Mouse (Mus musculus): ENCODE results near the gene Plekhf1. TPM values are rescaled to one million over a fixed set of nuclear protein-coding genes. Genes with fewer than 3 reads are reported as not detected.

The Plekhf1 gene
- polyA plus RNA-seq, 1 experiment, result 2.7 TPM

DNA sequence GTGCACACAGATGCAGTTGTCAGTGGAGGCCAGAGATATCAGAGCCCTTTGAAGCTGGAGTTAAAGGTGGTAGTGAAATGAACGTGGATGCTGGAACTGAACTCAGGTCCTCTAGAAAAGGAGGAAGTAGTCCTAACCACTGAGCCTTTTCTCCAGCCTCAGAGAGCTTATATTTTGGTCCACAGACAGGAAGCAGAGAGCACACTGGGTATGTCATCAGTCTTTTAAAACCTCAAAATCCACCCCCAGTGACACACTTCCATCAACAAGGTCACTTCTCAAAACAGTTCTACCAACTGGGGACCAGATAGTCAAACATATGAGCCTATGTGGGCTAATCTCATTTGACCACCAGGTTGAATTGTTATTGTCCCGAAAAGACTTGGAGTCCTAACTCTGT, 46.5 kb downstream of the Plekhf1 start:
- Histone ChIP-seq H3K4me3 (ENCODE audit: control insufficient read depth, low read depth, low read length) (no peak overlapping the region), H3K27me3 (ENCODE audit: control insufficient read depth, insufficient read depth, low read length) (no peaks in the 10 kb centered on the region), H3K4me1 (ENCODE audit: control insufficient read depth, insufficient read depth, low read length) (peaks cover 9% of the 10 kb centered on the region), H3K36me3 (ENCODE audit: control insufficient read depth, insufficient read depth, low read length) (no peaks in the 10 kb centered on the region), H3K27ac (ENCODE audit: control insufficient read depth, insufficient read depth, low read depth, low read length) (no peak overlapping the region)
- no peak for TF ChIP-seq CTCF (IDR thresholded peaks at IDR 0.05; ENCODE audit: control insufficient read depth, insufficient read depth, insufficient replicate concordance, low read depth, low read length)
- TF ChIP-seq POLR2A (IDR thresholded peaks at IDR 0.05; ENCODE audit: control insufficient read depth, low read depth, low read length), result no peak

DNA sequence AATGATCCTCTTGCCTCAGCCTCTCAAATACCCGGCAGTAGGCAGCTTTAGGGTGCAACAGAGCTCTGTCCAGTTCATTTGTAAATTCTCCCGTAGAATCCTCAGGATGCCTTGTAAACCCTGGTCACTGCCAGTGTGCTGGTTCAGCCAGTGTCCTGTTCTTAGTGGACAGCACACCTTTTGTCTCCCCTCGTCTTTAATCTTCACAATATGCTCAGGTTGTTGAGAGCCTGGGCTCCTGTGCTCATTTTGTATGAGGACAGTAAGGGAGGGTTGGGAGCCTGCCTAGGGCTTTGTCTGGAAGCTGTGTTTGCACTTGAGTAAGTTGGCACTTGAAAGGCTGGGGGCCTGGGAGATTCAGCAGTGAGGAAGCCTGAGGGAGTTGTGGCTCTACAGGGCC, 47.9 kb downstream of the Plekhf1 start:
- Histone ChIP-seq H3K36me3 (ENCODE audit: control insufficient read depth, insufficient read depth, low read length) (no peaks in the 10 kb centered on the region), H3K27me3 (ENCODE audit: control insufficient read depth, insufficient read depth, low read length) (no peaks in the 10 kb centered on the region), H3K27ac (ENCODE audit: control insufficient read depth, insufficient read depth, low read depth, low read length) (no peak overlapping the region), H3K4me3 (ENCODE audit: control insufficient read depth, low read depth, low read length) (no peak overlapping the region), H3K4me1 (ENCODE audit: control insufficient read depth, insufficient read depth, low read length) (peaks cover 9% of the 10 kb centered on the region)
- TF ChIP-seq CTCF (IDR thresholded peaks at IDR 0.05; ENCODE audit: control insufficient read depth, insufficient read depth, insufficient replicate concordance, low read depth, low read length) (no peak), POLR2A (IDR thresholded peaks at IDR 0.05; ENCODE audit: control insufficient read depth, low read depth, low read length) (no peak)

DNA sequence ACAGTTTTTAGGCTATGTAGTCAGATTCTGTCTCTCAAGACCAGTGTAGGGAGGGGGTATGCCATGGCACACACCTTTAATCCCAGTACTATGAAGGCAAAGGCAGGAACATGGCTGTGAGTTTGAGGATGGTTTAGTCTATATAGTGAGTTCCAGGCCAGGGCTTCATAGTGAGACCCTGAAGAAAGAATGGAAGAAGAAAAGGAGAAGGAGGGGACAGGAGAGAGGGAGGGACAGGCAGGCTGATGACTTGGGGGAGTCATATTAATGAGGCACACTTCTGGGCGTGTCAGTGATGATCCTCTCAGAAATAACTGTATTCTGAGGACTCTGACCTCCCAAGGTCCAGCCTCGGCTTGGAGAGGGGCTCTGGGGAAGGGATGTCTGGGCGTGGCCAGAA, 51.8 kb downstream of the Plekhf1 start:
- Histone ChIP-seq H3K27ac (ENCODE audit: control insufficient read depth, insufficient read depth, low read depth, low read length) (no peak overlapping the region), H3K36me3 (ENCODE audit: control insufficient read depth, insufficient read depth, low read length) (no peaks in the 10 kb centered on the region)

DNA sequence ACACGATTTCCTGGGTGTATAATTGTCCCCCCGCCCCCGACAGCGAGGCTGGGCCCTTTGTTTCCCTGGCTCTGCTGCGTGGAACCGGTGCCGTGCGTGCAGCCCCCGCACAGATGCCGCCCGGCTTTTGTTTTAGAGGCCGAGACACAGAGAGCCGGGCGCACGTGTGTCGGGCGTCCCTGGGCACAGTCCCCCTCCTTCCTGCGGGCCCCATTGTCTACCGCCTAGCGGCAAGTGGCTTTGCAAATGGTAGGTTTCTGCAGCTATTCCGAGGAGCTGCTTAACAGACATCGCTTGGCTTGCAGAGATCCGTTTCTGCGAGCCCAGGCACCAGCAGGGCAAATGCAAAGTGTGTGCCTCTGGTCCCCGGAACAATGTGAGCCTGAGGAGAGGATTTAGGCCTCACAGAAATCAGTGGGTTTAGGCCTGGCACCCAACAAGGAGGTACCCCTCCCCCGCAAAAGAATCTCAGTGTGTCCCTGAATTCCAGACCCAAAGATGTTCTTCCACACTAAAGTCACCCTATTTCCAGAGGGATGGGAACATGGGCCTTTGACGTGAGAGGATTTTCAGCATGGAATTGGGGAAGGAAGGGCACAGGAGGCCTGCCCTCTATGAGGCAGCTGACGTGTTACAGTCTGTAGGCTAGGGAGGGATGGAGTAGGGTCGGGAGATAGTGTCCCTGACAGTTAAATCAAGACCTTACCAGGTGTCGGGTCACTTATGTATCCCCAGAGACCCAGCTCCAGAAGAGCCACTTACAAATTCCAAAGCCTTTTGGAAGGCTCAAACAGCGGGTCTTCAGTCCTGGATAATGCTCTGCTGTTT, 53.3 kb downstream of the Plekhf1 start:
- H3K27me3 ChIP-seq (ENCODE audit: control insufficient read depth, insufficient read depth, low read length), result peaks cover 4% of the 10 kb centered on the region
- TF ChIP-seq POLR2A (IDR thresholded peaks at IDR 0.05; ENCODE audit: control insufficient read depth, low read depth, low read length), result no peak
- no peak for TF ChIP-seq CTCF (IDR thresholded peaks at IDR 0.05; ENCODE audit: control insufficient read depth, insufficient read depth, insufficient replicate concordance, low read depth, low read length)
- H3K36me3 ChIP-seq (ENCODE audit: control insufficient read depth, insufficient read depth, low read length), result no peaks in the 10 kb centered on the region
- H3K4me3 ChIP-seq (ENCODE audit: control insufficient read depth, low read depth, low read length), result peak overlapping the region; percentile 17
- no peak overlapping the region for H3K27ac ChIP-seq (ENCODE audit: control insufficient read depth, insufficient read depth, low read depth, low read length)
- peaks cover 4% of the 10 kb centered on the region; the same call in 1 of the 2 replicates for H3K4me1 ChIP-seq (ENCODE audit: control insufficient read depth, insufficient read depth, low read length)

More for the DNA sequence above, 51.8 kb downstream of the Plekhf1 start:
- H3K4me3 ChIP-seq (ENCODE audit: control insufficient read depth, low read depth, low read length), result no peak overlapping the region
- peaks cover 4% of the 10 kb centered on the region; the same call in 1 of the 2 replicates for H3K4me1 ChIP-seq (ENCODE audit: control insufficient read depth, insufficient read depth, low read length)
- peaks cover 4% of the 10 kb centered on the region for H3K27me3 ChIP-seq (ENCODE audit: control insufficient read depth, insufficient read depth, low read length)
- no peak for TF ChIP-seq CTCF (IDR thresholded peaks at IDR 0.05; ENCODE audit: control insufficient read depth, insufficient read depth, insufficient replicate concordance, low read depth, low read length)
- TF ChIP-seq POLR2A (IDR thresholded peaks at IDR 0.05; ENCODE audit: control insufficient read depth, low read depth, low read length), result no peak

DNA sequence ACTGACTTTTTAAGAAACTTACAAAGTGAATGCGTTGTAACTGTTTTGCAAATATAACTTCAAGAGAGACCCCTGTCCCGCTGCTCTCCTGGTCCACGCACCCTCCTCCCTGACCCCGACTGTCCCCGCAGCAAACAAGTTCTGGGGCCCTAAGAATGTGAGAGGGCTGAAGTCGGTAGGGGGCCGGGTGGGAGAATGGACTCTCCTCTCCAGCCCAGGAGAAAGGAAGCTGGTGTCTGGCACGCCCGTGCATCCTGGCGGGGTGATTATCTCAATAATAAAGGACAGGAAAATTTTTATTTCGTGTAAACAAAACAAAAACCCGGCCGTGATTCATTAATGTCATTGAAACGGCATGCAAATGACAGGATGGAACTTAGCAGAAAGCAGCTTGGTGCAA, 53.9 kb downstream of the Plekhf1 start:
- Histone ChIP-seq H3K4me1 (ENCODE audit: control insufficient read depth, insufficient read depth, low read length) (peaks cover 4% of the 10 kb centered on the region; the same call in 1 of the 2 replicates), H3K27me3 (ENCODE audit: control insufficient read depth, insufficient read depth, low read length) (peaks cover 4% of the 10 kb centered on the region), H3K4me3 (ENCODE audit: control insufficient read depth, low read depth, low read length) (peak overlapping the region; percentile 17), H3K27ac (ENCODE audit: control insufficient read depth, insufficient read depth, low read depth, low read length) (no peak overlapping the region), H3K36me3 (ENCODE audit: control insufficient read depth, insufficient read depth, low read length) (no peaks in the 10 kb centered on the region)
- TF ChIP-seq CTCF (IDR thresholded peaks at IDR 0.05; ENCODE audit: control insufficient read depth, insufficient read depth, insufficient replicate concordance, low read depth, low read length) (no peak), POLR2A (IDR thresholded peaks at IDR 0.05; ENCODE audit: control insufficient read depth, low read depth, low read length) (no peak)

- no peak; the same call in 1 of the 2 replicates for TF ChIP-seq CTCF (IDR thresholded peaks at IDR 0.05; ENCODE audit: control insufficient read depth, insufficient read depth, insufficient replicate concordance, low read depth, low read length)
- no peak for TF ChIP-seq POLR2A (IDR thresholded peaks at IDR 0.05; ENCODE audit: control insufficient read depth, low read depth, low read length)
- Histone ChIP-seq H3K4me3 (ENCODE audit: control insufficient read depth, low read depth, low read length) (no peak overlapping the region), H3K27me3 (ENCODE audit: control insufficient read depth, insufficient read depth, low read length) (no peaks in the 10 kb centered on the region), H3K36me3 (ENCODE audit: control insufficient read depth, insufficient read depth, low read length) (no peaks in the 10 kb centered on the region), H3K27ac (ENCODE audit: control insufficient read depth, insufficient read depth, low read depth, low read length) (no peak overlapping the region), H3K4me1 (ENCODE audit: control insufficient read depth, insufficient read depth, low read length) (peaks cover 3% of the 10 kb centered on the region; the same call in 1 of the 2 replicates)
These were observed 60.1 kb downstream of the Plekhf1 start for GRCm38 (mm10) chr7:38167724-38168141.

Other genes starting within 250 kb of the Plekhf1 start
- gene Uri1, start 204.5 kb downstream of the Plekhf1 start, polyA plus RNA-seq (2012; rRNA removed), result 50.4 and 59.4 TPM in 2 replicates
- 5.7 and 5.9 TPM in 2 replicates for gene Ccne1, start 120.5 kb downstream of the Plekhf1 start, polyA plus RNA-seq (2012; rRNA removed)
- gene 1600014C10Rik, start 44.8 kb downstream of the Plekhf1 start, polyA plus RNA-seq (2012; rRNA removed), result 1.9 and 3.1 TPM in 2 replicates
- 12.5 and 14.0 TPM in 2 replicates for gene Pop4, start 43.4 kb upstream of the Plekhf1 start, polyA plus RNA-seq (2012; rRNA removed)

Measured in testis, adult 2 months (tissue).